Mouse (Mus musculus): ENCODE data around the gene Rftn1. TPM values are rescaled to one million over a fixed set of nuclear protein-coding genes. Genes with fewer than 3 reads are reported as not detected.

Gene Rftn1
- total RNA-seq, 2 experiments from 2014 or later: 12.5 to 14.4 TPM

- DNase-seq: no peak
Observed at GRCm38 (mm10) chr17:50091829-50092228, 98.6 kb downstream of the Rftn1 start.

DNA sequence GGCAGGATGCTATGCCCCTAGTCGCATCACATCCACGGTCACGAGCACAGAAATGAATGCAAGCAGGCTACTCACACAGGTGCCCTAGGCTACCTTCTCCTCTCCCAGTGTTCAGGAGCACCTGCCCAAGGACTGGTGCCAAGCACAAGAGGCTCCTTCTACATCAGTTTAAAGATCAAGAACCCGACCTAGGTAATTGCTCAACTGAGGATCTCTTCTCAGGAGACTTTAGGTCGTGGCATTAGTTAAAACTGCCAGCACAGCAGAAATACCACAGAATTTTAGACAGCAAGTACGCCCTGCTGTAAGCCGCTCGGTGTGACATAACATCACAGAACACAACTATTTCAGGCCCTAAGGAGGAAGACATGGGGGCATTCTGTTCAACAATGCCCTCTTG is 100.7 kb downstream of the Rftn1 start:
- no peak for DNase-seq

DNA sequence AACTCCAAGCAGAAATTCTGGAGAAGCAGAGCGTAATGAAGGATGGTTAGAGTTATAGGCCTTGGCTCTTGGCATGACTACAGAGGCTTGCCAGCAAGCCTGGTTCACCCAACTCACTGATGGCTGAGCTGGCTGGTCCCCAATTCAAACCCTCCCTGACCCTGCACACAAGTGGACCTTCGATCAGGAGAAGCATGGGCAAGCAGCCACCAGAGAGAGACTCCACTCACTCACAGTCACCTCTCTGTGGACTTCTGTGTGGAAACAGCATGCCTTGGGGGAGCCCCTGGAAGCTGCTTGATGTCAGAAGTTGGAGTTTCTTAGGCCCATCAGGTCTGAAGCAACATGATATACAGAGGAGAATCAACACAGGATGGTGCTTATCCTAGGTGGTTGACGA is 102.4 kb downstream of the Rftn1 start:
- DNase-seq: no peak

DNA sequence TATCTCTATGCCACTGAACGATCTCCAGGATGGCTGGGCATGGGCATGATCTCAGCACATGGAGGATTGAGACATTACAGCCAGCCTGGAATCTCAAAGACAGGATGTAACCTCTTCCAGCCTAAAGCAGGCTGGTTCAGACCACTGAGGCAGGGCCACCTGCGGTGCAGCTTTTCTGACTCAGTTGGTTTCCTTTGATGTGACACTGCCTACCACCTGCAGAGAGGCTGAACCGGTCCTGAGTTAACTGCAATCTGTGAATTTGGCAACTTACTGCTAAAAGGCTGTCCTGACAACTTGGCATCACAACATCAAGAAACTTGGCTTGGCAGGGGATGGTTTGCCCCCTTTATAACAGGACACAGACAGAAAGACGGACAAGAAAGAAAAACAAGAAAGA is 103.6 kb downstream of the Rftn1 start:
- no peak for DNase-seq

DNA sequence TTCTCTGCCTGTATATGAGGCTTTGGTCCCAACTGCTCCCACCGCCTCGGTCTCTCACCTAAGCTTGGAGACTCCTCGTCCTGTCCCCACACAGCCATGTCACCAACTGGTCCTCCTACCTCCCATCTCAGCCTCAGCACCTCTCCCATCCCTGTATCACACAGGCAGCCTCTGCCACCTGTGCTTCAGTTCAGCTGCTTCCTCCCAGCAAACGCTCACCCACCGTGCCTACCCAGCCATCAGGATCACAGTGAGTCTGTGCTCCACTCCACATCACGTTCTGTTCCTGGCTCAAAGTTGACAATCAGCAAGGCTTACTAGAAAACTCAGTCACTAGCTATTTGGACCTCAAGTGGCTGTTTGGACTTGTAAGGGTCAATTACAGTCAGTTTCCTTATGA is 105.8 kb downstream of the Rftn1 start:
- DNase-seq: no peak

- no peak for DNase-seq
Observed at GRCm38 (mm10) chr17:50083937-50084336, 106.5 kb downstream of the Rftn1 start.

DNA sequence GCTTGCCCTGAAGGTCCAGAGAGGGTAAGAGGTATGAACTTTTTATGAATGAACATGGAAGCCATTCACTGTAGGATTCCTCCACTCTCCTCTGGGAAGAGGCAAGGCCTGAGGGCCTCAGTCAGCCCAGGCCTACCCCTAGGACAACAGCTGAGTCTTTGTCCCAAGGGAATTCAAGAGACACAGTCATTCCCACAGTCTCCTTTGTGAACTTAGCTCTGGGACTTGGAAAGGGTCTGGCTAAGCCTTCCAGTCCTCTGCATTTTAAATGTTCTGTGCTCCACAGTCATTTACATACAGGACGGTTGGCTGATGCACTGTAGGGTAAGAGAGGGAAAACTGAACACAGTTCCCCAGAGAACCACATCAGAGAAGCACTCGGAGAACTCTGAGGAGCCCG is 107.5 kb downstream of the Rftn1 start:
- DNase-seq: no peak

DNA sequence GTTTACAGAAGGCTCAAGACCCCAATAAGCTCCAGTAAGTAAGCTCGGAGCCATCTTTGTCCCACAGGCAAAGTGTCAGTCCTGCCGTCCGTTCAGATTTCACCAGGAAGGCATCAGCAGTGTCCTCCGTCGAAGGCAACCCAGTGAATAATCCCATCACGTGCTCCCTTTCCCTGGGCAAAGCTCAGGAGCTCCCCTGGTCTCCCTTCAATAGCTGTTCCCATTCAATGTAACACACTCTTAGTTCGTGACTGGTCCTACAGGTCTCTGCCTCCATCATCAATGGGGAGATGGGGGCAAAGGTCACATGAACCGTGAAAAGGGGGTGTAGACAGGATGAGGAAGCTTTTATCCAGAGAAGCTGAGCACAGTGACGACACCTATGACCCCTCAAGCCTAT is 108.8 kb downstream of the Rftn1 start:
- DNase-seq: no peak

DNA sequence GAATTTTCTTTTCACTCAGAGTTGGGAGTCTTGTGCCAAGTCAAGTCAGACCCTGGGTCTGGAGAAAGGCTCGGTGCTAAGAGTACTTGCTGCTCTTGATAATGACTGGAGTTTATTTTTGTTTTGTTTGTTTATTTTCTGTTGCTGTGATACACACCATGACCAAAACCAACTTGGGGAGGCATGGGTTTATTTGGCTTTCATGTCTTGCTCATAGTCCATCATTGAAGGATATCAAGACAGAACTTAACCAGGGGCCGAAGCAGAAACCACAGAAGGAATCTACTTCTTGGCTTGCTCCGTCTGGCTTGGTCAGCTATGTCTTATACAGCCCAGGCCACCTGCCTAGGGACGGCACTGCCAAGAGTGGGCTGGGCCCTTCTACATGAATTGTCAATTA is 109.5 kb downstream of the Rftn1 start:
- no peak for DNase-seq

- no peak for DNase-seq
Observed at GRCm38 (mm10) chr17:50078749-50079148, 111.7 kb downstream of the Rftn1 start.

DNA sequence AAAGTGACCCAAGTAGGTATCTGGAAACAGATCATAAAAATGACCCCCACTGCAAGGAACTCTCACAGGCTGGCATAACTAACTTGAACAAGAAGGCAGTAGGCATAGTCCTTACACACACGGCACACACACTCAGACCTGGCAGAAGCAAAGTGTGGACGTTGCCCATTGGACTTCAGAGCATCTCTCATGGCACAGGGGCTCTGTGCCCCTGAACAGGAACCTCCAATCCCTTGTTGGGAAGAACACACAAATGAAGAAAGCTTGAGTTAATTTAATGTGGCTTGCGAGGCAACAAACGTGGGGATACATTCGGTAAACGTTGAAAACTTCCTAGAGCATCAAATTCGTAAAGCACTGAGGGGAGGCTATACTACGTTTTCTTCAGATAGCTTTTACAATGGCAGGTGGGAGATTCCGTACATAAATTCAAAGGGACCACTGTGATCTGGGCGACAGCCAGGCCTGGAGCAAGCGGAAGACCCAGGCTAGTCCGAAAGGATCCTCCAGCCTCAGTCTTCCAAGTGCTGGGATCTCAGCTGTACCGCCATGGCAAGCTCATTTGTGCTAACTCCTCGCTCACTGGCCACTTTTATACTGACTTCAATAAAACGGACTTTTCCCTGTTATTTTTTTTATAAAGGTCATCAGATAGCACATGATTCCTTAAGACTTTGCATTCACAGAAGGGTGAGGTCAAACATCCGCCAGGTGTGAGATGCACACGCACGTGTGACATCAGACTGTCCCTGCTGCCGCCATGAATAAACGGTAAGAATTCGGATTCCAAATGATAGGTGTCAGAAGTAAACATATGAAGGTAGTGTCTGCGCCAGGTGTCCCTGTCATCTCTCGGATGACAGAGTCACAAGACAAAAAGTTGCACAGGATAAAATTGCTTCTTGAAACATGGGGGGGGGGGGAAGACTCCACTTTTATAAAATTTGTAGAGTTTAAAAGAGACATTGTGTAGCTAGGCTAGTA is 117.2 kb downstream of the Rftn1 start:
- no peak for DNase-seq

DNA sequence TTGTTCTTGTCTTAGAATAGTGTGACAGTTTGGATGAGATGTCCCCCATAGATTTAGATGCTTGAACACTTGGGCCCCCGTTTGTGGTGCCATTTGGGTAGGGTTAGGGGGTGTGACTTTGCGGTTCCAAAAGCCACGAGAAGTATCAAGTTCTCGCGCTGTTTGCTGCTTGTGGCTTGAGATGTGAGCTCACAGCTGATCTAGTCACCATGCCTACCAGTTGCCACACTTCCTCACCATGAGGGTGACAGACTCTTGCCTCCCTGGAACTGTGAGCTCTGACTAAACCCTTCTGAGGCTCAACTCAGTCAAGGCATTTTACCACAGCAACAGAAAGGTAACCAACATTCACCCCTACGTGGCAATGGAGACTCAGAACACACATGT is 118.9 kb downstream of the Rftn1 start:
- DNase-seq: no peak

DNA sequence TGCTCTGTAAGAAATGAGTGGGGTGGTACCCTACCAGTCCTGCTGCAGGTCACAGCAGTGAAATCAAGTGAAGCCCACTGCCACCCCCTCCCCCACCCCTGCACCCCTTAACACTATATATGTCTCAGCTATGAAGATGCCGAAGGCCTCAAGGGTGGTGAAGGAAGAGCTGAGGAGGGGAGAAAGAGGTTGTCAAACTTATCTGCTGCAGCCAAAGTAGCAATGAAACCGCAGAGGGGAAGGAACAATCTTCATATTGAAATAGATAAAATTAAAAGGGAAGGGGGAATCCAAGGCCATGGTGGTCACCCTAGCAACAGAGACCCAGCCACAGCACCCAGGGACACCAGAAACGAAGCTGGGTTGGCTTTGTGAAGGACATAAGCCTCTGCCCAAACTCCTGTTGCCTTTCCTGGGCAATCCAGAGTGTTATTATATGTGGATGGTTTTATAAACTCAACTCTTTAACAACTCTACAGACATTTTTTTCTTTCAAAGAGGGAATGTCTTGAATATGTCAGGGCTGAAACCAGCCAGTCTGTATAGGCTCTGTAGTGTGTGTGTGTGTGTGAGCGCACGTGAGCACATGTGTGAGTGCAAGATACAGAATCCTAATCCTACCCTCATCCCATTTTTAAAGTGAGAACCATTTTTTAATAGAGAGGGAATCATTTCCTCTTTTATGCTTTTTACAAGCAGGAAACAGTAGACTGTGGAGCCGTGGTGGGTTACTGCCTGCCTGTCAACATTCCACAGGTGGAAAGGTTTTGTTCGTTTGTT is 119.5 kb downstream of the Rftn1 start:
- no peak for DNase-seq

DNA sequence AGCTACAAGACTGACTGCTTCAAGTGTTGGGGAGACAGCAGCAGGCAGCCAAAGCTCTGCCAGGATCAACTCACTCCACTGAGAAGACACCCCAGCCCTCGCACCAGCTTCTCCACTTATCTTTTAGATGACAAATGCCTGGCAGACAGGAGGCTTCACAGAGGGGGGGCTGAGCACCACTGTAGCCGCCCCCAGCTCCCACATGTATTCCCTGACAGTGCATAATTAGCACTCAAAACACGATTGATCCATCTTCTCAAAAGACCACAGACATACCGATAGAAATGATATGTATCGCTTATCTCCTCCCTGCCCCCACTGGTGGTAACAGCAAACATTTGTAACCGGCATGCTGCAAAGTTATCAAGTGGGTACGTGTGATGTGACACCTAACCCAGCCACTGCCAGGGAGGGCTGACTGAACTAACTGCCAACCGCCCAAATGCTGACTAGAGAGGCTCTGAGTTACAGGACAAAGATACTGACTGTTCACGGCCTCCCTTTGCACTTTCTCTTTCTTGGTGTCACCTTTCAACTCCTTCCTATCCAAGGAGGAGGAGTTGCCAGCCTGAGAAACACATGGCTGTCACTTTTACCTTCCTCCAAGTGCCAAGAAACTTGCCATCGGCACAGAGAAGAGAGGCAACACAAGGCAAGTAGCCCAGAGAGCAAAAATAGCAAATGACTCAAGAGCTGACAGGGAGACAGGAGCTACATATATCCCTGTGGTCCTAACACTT is 120.4 kb downstream of the Rftn1 start:
- peak; percentile 54 to 62 for DNase-seq

DNA sequence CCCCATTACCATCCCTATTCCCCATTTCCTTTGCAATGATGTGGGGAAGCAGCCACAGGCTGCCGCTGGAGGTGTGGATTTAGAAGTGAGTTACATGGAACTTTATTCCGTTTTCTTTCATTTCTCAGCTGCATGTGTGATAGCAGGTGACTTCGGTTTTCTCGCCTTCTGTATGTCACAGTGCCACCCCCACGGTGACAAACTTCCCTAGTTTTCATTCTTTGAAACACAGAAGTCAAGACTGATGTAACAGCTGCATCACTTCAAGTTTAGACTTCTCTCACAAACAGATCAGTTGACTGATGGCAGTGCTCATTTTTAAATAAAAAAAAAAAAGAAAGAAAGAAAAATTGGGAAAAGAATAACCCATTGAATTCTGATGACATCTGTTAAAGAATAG is 121.3 kb downstream of the Rftn1 start:
- no peak for DNase-seq

- DNase-seq: no peak
Observed at GRCm38 (mm10) chr17:50068681-50069138, 121.8 kb downstream of the Rftn1 start.

- DNase-seq: no peak
Observed at GRCm38 (mm10) chr17:50067774-50068680, 122.4 kb downstream of the Rftn1 start.

GRCm38 (mm10) chr17:50066822-50067713 is 123.4 kb downstream of the Rftn1 start:
- no peak for DNase-seq

- no peak for DNase-seq
Observed at GRCm38 (mm10) chr17:50063832-50064627, 126.4 kb downstream of the Rftn1 start.

- no peak for DNase-seq
Observed at GRCm38 (mm10) chr17:50062649-50063048, 127.8 kb downstream of the Rftn1 start.

Data from layer of hippocampus, postnatal 36 days (tissue).